Mouse (Mus musculus) retina, embryonic 14.5 days (tissue): ENCODE measurements around the gene Fam241a.

Source experiments
- DNase-seq: peaks from one replicate; pipeline ENCODE4 v3.0.0-alpha.2; 2015; ENCODE audit warnings: low spot score

Gene Fam241a

DNA sequence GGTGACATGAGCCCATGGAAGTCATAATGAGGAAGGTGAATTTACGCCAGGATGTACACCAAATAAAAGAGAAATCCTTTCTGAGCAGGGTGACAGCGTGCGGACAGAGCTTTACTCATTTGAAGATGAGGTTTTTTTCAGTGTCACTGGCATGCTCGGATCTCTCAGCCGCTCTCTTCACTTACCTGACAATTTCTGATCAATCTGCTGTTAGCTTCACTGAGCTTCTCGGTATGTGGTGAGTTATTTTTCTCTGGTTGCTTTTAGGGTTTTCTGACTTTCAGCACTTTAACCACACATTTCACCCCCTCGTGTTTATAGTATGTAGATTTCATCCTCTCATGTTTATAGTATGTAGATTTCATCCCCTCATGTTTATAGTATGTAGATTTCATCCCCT lies 21.1 kb downstream of the Fam241a start:
- DNase-seq: no peak

DNA sequence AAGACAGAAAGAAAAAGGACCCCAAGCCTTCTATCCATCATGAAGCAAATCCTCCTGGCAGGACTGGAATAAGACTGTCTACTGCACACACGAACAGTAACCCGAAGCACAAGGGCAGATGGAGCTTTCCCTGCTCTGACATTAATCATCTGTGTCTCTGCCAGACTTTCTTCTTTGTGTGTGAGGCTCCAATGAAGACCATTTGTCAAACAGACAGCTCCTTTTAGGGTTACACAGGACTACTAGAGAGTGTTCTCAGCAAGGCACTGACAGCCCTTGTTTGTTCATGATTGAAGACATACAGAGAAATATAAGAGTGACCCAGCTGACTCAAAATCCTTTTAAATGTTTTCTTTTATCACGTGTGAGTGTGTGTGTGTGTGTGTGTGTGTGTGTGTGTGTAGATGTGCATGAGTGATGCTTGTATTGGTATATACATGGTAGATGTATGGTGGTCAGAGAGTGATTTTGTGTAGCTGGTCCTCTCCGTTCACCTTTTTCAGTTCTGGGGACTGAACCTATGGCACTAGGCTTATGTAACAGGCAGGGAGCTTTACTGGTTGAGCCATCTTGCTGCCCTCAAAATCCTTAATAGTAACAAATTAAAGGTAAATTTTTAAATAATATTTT lies 21.8 kb downstream of the Fam241a start:
- no peak for DNase-seq

DNA sequence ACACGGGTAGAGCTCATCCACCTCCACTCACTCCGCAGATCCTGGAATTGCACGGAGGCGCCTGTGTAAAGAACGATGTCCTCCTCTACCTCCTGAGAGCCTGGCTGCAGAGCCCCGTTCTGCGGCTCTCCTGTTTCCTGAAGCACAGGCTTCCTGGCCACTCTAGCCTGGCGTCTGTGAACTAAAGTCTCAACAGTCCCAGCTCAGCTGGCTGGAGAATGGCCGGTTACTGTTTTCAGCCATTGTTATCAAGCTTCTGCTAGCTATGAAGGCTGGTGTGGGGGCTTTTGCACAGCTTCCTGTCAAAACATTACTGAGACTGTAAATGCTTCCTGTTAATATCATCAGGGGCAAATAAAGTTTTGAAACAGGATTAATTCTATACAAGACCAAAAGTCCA lies 24.5 kb downstream of the Fam241a start:
- no peak for DNase-seq

DNA sequence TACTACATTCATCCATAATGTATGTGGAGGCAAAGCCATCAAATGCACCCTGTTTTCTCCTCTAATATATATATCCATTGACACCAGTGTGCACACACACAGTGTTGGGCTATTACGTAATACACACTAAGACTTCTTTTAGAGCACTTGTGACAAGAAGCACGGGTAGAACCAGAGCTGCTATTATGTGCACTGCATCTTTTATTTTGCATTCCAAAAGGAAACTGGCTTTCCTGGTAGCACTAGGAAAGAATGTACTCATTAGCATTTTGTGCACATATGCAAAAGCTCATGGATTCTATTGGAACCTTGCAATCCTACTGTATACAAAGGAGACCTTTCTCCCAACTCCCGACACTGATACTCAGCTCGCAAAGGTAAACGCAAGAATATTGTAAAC lies 27.2 kb downstream of the Fam241a start:
- DNase-seq: no peak

DNA sequence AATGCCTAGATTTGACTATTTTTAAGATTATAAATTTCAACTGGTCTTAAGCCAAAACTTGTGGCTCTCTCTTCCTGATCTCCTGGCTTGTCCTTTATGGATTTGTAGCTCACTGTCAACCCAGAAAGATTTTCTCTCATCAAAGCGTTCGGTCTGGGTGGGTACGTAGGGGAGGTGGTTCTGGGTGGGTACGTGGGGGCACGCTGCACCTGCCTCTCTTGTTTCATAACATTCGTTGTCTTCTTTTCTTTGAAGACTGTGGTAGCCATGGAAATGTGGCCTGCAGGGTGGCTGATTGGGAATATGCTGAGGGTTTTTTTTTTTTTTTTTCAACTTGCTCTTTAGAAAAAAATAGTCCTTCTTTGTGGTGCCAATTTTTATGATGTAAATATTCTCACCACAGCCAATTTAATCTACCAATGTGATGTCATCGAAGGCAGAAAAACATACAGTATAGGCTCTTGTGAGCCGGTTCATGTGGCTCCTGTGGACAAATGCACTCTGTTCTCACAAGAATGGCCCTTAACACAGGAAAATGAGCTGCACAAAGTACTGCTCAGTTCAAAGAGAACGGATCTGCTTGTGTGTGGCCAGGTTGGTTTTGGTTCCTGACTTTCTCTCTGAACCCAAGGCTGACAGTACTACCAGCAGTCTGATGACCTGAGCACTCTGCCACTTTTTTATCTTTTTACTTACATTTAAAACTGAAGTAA lies 27.9 kb downstream of the Fam241a start:
- no peak for DNase-seq

DNA sequence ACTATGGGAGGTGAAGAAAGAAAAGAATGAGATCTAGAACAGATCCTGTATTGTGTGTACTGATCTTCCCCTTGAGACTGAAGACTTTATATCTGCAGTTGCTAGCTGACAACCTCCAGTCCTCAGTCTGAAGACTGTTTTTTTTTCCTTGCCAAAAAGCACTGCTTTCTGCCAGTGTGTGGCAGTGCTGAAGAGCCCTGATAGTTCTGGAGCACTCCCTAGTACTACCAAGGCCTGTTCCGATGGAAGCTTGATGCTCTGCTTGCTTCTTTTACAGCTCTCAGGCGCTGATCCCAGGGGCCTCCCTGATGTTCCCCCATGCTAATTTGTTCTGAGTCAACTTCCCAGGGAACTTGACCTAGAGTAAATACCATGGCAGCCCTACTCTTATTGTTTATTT lies 31.9 kb downstream of the Fam241a start:
- DNase-seq: no peak

DNA sequence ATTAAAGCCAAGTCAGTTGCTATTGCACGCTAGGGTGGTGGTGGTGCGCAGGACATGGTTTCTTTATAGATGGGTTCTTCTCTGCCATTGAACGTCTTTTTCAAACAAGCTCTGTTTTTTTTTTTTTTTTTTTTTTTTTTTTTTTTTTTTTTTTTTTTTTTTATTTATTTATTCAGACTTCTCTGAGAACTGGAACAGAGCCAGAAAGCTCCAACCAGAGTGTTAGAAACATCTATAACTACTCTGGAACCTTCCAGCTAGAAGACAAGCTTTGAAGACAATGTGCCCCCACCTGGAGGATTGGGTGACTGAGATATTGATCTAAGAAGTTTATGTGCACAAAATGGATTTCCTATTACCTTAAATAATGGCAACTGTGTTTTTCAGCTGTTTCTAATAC lies 32.6 kb downstream of the Fam241a start:
- no peak for DNase-seq

DNA sequence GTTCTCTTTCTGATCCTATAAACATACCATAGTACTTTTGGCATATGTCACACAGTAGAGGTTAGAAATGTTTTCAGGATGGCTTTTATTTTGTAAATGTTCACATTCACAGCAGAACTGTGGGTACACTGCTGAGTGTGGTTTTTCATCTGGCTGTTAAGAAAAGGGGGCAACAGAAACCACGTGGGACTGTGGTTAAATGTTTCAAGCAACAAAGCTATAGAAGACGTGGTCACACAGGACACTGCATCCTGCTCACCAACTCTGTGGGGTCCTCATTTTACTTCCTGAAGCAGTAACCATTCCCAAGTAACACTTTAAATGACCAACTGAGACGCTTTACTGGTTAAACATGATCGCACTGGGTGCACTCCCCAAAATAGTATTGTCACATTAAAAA lies 33.6 kb downstream of the Fam241a start:
- DNase-seq: no peak

DNA sequence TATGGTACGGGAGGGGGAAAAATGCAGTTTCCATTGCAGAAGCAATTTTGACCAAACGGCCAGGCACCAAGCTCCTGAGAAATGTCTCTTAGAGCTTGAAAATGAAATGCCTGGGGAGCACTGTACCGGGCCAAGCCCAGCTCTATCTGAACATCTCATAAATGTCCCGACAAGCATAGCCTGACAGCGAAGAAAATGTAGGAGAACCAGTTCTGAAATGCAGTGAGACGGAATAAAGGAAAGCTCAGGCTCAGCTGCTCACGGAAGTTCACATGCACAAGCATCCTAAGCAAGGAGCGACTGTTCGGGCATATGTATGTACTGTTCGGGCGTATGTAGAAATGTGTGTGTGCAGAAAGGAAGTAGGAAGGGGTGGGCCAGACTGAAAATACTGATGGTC lies 34.8 kb downstream of the Fam241a start:
- no peak for DNase-seq

DNA sequence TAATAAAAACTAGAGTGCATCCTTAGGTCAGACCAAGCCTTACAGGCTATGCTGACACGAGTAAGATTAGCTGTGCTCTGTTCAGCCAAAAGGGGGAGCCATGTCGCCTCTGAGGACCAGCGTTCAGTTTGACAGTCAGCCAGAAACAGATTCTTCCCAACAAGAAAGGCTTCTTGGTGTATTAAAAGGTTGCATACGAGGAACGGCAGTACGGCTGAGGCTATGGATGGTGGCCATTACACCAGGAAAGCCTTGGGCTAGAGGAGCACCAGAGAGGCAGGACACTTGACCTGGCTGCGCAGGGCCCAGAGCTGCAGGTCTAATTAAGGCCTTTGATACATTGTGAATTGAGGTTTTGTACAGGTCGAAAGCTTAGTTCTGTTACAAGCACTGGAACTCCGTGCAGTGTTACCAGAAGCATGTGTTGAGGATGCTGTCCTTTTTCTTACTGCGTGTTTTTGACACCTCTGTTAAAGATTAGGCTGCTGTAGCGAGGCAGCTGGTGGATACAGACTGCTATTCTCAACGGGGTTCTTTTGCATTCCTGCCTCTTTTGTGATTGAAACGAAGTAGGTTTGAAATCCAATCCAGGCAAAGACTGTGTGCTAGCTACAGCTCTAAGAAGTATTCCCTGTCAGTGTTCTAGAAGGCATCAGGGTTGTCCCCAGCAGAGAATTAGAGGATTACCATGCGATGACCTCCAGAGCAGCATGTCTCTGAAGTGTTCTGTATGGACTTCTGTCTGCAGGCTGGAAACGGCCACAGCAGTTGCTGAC lies 42.5 kb downstream of the Fam241a start:
- peak; percentile 83 for DNase-seq

DNA sequence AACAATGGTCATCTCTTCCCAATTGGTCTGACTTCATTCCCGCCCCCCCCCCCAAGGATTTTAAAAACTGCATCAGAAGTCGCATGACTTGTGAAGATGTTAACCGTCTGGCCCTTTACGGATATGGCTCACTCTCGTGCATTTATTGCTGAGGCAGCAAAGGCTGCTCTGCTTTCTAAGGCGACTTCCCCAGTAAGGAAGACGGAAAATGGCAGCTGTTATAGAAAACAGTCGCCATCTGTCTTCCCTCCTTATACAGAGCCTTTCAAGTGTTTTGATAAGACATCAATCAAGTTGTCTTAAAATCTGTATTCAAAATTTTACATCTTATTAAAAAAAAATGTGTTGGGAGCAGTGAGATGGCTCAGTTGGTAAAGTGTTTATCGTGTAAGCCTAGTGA lies 43.4 kb downstream of the Fam241a start:
- no peak for DNase-seq

DNA sequence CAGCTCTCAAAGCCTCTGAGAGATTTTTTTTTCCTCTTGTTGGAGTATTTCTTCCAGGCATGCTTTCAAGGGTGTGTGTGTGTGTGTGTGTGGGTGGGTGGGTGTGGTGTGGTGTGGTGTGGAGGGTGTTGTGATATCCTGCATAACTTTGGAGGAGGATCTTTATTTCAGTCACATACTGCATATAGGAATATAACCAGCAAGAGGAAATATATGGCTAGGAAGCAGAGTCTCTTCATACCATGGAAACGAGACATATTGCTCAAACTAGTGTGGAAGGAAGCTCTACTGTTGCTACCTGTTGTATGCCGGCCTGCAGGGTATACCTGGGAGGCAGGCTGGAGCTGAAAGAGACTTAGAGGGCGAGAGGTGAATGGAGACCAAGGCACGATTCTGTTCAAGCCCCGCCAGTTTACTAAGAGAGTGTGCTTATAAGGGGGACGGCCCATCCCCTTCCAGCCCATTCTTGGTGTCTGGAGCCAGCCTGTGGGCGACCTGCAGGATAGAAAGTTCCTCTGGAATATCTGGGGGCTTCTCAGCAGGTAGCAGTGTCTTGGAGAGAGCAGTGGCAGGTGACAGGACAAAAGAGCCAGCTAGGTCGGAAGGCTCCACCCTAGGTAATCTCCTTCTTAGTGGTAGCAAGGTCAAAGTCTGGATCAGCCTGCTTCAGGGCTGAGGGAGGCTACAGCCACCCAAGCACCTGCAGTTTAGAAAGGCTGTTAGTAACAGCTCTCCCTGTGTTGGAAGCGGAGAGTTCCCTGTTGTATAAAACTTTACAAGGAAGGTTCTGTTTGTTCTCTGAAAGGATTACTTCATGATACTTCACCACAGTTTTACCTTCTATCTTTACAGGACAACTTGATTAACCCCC lies 45.1 kb downstream of the Fam241a start:
- no peak for DNase-seq

DNA sequence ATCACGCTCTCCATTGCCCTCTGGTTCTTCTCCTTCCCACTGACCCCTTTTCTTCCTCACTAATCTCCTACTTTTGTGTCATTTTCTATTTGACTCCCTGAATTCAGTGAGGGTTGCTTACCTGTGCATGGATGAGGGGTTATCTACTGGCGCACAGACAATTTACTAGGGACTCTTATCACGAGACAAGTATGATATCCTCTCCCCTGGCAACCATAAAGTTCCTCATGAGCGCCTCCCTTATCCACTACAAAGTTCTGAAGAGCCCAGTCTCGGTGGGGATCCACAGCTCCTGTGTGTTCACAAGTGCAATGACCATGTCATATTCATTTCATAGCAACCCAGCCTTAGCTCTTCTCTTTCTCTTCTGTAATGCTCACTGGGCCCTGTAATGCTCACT lies 46.2 kb downstream of the Fam241a start:
- no peak for DNase-seq

DNA sequence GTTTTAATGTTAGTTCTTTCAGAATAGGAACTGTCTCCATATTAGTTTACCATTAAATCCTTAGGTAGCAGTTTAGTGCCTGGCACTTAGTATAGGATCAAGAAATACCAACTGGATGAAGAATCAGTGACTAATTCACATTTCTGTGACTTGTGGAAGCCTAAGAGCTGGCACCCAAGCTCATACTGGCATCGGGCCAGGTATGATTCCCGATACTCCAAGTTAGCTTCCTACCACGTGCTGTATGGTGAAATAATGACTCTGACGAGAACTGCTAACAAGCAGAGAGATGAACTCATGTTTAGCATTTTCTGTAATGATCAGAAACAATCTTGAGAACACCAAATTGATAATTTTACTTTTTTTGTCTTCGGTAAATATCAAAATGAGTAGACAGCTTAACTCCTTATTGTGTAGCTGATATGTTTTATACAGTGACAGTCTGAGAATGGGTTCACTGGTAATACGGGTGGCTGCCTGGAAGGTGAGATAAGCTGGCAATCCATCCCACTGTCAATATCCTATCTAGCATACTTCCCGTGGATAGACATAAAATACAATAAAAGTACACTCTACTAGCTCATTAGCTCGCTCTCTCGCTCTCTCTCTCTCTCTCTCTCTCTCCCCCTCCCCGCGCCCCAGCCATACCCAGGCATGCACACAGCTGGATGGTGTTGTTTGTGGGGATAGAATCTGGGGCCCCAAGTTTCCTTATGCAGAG lies 47.9 kb downstream of the Fam241a start:
- DNase-seq: no peak

DNA sequence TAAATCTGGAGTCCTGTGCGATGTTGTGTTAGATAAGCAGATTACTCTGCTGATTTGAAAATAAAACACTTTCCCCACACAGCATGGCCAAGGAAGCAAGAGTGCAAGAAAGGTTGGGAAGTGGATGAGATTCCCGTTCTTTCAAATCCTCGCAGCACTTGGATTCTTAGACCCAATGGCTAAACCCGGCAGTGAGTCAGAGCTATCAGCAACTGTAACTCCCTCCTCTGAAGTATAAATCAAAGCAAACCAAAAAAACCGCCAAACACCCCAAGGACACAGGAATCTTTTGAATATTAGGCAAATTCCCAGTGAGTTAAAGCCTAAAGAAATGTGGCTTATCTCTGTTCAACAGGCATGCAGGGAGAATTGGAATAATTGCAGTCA lies 52.2 kb downstream of the Fam241a start:
- DNase-seq: no peak

DNA sequence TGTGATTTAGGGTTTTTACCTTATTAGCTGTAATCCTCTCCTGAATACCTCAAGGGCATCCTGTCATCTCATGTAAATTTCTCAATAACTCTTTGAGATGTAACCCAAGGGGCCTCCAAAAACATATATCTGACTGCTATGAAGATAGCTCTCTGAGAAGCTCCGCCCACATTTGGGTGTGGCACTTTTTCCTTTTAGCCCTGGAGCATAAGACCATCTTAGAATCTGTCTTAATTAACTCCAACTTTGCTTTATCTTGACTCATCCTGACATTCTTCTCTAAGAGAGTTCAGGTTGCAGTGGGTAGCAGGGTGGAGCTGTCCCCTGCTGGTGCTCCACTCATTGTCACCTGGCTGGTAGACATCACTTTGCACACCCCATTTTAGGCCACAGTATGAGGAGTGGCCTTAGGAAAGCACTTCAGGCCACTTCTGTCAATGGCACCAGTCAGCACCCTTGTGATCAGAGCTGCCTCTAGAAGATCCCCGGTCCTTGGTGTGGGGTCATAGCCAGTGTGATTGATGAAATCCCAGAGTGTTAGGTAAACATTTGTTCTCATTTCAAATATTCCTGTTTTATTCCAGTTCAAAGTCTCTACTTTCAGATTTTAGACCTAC lies 52.7 kb downstream of the Fam241a start:
- DNase-seq: no peak

DNA sequence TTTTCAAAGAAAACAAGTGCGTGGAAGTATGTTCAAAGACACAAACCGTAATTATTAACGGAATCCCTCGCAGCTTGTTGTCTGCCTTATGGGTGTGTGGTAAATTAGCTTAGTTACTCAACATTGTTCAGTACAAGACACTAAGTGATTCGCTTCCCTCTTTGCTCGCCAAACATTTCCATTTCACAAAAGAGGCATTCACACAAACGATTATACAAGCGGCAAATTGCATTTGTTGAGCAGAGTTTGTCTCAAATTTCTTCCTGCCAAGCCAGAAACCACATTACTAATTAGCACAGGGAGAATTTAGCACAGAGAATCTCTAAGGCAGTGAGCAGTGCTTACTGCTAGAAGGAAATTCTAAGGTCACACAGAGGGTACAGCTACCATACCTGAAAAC lies 54.2 kb downstream of the Fam241a start:
- DNase-seq: no peak

DNA sequence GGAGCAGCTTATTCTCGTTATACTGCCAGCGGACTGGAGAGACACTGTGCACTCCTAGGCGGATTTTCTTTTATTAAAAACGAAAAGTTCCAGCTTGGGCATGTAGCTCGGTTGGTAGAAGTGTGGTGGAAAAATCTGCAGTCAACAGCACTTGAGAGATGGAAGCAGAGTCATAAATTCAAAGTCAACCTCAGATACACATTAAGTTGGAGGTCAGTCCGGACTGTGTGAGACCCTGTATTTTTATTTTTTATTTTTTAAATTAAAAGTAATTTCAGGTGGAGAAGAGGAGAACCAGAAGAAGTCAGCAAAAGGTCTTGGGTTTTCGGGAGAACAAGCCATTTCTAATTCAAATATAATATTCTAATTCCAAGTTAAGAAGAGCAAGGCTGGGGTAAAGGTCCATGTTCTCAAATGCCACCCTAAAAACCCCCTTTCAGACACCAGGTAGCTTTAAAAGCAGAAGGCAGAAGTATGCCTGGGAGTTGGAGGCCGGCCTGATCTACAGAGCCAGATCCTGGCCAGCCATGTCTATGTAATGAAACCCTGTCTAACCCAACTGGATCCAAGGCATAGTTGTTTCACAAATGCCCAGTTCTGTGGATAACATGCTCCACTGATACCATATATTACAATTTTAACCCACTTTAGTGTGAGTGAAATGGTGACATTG lies 58.0 kb downstream of the Fam241a start:
- DNase-seq: no peak

DNA sequence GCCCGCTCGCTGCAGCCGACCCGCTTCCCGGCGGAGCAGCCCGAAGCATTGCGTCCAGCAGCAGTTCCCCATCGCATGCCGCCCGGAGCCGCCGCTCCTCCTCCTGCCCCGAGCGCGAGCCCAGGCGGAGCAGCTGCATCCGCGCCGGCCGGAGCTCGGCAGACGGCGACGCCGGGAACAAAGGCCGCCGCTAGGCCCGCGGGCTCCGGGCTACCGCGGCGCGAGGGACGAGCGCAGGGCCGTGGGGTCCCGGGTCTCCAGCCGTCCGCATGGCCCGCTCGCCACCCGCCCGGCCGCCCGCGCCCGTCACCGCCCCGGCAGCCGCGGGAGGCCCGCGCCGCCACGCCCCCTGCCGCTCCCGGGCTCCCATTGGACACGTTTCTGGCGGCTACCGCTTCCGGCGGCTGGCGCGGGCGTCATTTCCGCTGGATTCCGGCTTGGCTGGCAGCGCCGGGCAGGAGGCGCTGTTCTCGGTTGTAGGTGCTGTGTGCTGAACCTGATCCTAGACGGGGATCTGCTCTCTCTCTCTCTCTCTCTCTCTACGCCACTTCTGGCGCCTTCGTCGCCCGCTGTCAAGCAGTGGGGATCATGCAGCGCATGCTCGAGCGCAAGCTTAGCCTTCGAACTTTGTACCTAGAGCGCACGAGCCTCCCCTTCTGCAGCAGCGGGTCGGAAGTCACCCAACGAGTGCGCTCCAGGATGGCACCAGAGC lies 58.8 kb downstream of the Fam241a start, which contains the start of gene Ap1ar:
Ap1ar (minus strand) TSS at position 370 of the 712 bp plus-strand sequence.
- DNase-seq: peak; percentile 97

DNA sequence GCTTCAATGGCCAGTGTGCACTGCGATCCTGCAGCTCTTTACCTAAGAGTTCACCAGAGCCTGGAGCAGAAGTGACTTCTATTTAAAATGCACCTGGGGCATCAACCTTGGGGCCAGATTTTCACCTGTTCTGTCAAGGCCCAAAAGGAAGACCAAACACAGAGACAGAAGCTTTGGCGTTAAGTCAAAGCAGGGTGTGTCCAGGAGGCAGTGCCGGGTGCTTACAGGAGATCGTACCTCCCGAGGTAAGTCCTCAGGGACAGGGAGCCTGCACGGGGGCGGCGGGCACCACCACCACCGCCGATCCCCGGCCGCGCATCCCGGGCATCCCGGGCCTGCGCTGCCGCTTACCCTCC lies 59.3 kb downstream of the Fam241a start:
- DNase-seq: peak; percentile 18
